Mouse (Mus musculus) activated CD4-positive, CD25-positive, alpha-beta regulatory T cell, adult 4 months (primary cell): ENCODE results near the gene Dhrs7b. TPM values are rescaled to one million over a fixed set of nuclear protein-coding genes. Genes with fewer than 3 reads are reported as not detected.
A peak's percentile ranks its signal among the peaks of the same experiment; 100 is the strongest.
"Not testable (repeated sequence)": the region's sequence is repeated elsewhere in the genome, so short reads cannot be mapped to it uniquely, and the experiment has no call there.

Experiments
- ATAC-seq: one replicate; pipeline ENCODE4 v1.8.0; 2017
- polyA plus RNA-seq, 2 experiments: library from polyadenylated mRNA; unstranded; fragments of 100-300 nt; shearing (Covaris generic); gene quantifications; one replicate each; pipeline ENCODE4 v1.2.1; 2017

The Dhrs7b gene
- polyA plus RNA-seq, 2 experiments from 2014 or later, result 18.7 to 19.1 TPM

- no peak for ATAC-seq
These were observed 11.2 kb downstream of the Dhrs7b start for GRCm38 (mm10) chr11:60841467-60842200.

- ATAC-seq, result no peak
These were observed 13.0 kb downstream of the Dhrs7b start for GRCm38 (mm10) chr11:60843412-60843811.

- no peak for ATAC-seq
These were observed 15.0 kb downstream of the Dhrs7b start for GRCm38 (mm10) chr11:60845415-60845814.

GRCm38 (mm10) chr11:60856587-60856986 lies 26.2 kb downstream of the Dhrs7b start:
- ATAC-seq, result no peak

GRCm38 (mm10) chr11:60861993-60862392 lies 31.6 kb downstream of the Dhrs7b start:
- no peak for ATAC-seq

GRCm38 (mm10) chr11:60863196-60863595 lies 32.8 kb downstream of the Dhrs7b start:
- no peak for ATAC-seq

GRCm38 (mm10) chr11:60864166-60864565 lies 33.7 kb downstream of the Dhrs7b start:
- ATAC-seq, result no peak

- ATAC-seq, result no peak
These were observed 34.5 kb downstream of the Dhrs7b start for GRCm38 (mm10) chr11:60864916-60865315.

GRCm38 (mm10) chr11:60866021-60866420 lies 35.6 kb downstream of the Dhrs7b start:
- no peak for ATAC-seq

- no peak for ATAC-seq
These were observed 37.0 kb downstream of the Dhrs7b start for GRCm38 (mm10) chr11:60867456-60867855.

- no peak for ATAC-seq
These were observed 37.5 kb downstream of the Dhrs7b start for GRCm38 (mm10) chr11:60867904-60868303.

- ATAC-seq, result not testable (repeated sequence)
These were observed 39.0 kb downstream of the Dhrs7b start for GRCm38 (mm10) chr11:60869471-60869870.

- ATAC-seq, result no peak
These were observed 41.0 kb downstream of the Dhrs7b start for GRCm38 (mm10) chr11:60871409-60871808.

GRCm38 (mm10) chr11:60873101-60873500 lies 42.7 kb downstream of the Dhrs7b start:
- peak; percentile 57 for ATAC-seq

- peak; percentile 17 for ATAC-seq
These were observed 47.7 kb downstream of the Dhrs7b start for GRCm38 (mm10) chr11:60878056-60878612.

- peak; percentile 96 for ATAC-seq
These were observed 48.4 kb downstream of the Dhrs7b start, which contains the start of gene Tmem11 for GRCm38 (mm10) chr11:60878675-60879294. Gene Tmem11 (minus strand): TSS chr11:60879272.

- peak; percentile 38 for ATAC-seq
These were observed 49.0 kb downstream of the Dhrs7b start for GRCm38 (mm10) chr11:60879423-60879822.

- no peak for ATAC-seq
These were observed 50.1 kb downstream of the Dhrs7b start for GRCm38 (mm10) chr11:60880559-60880958.

- ATAC-seq, result no peak
These were observed 52.0 kb downstream of the Dhrs7b start for GRCm38 (mm10) chr11:60882386-60882785.

- ATAC-seq, result not testable (repeated sequence)
These were observed 56.6 kb downstream of the Dhrs7b start for GRCm38 (mm10) chr11:60886986-60887385.

- ATAC-seq, result no peak
These were observed 59.4 kb downstream of the Dhrs7b start for GRCm38 (mm10) chr11:60889861-60890260.

GRCm38 (mm10) chr11:60890286-60890685 lies 59.9 kb downstream of the Dhrs7b start:
- ATAC-seq, result no peak

GRCm38 (mm10) chr11:60890744-60891143 lies 60.3 kb downstream of the Dhrs7b start:
- no peak for ATAC-seq

GRCm38 (mm10) chr11:60895915-60896314 lies 65.5 kb downstream of the Dhrs7b start:
- ATAC-seq, result no peak
